Mouse (Mus musculus) erythroblast, embryonic 14.5 days (primary cell): Measurements from ENCODE around the gene Coa4. TPM values are rescaled to one million over a fixed set of nuclear protein-coding genes. Genes with fewer than 3 reads are reported as not detected.
"Not testable (repeated sequence)": the region's sequence is repeated elsewhere in the genome, so short reads cannot be mapped to it uniquely, and the experiment has no call there.

Experiments
- H3K27me3 ChIP-seq: 2 replicates; pipeline ENCODE4 v1.6.1; 2012; ENCODE audit warnings: inconsistent platforms; ENCODE audit not compliant: control insufficient read depth
- H3K36me3 ChIP-seq: 2 replicates; pipeline ENCODE4 v1.6.1; 2012; ENCODE audit warnings: mild to moderate bottlenecking, inconsistent platforms; ENCODE audit not compliant: control insufficient read depth
- H3K4me1 ChIP-seq: 2 replicates; pipeline ENCODE4 v1.6.1; 2012; ENCODE audit warnings: inconsistent platforms; ENCODE audit not compliant: control insufficient read depth
- H3K4me3 ChIP-seq: replicated peaks from 2 replicates; pipeline ENCODE3; 2012; ENCODE audit warnings: moderate library complexity, mild to moderate bottlenecking, inconsistent platforms
- H3K9me3 ChIP-seq: 2 replicates; pipeline ENCODE4 v1.6.1; 2012; ENCODE audit warnings: low read length, inconsistent platforms, mixed read lengths; ENCODE audit not compliant: control insufficient read depth
- GATA1 ChIP-seq: IDR thresholded peaks from 2 replicates; pipeline ENCODE4 v1.6.1; 2012; ENCODE audit warnings: low read length, inconsistent platforms, mixed read lengths
- TAL1 ChIP-seq: IDR thresholded peaks from 3 replicates; pipeline ENCODE4 v1.6.1; 2012; ENCODE audit warnings: low read length, inconsistent platforms, mixed read lengths
- polyA plus RNA-seq: library from polyadenylated mRNA; stranded (reverse); fragments of >175 nt; gene quantifications from 2 replicates; pipeline ENCODE4 v1.2.3, GENCODE M21; 2012

Gene Coa4
- polyA plus RNA-seq, 1 experiment, result 0.96 TPM

DNA sequence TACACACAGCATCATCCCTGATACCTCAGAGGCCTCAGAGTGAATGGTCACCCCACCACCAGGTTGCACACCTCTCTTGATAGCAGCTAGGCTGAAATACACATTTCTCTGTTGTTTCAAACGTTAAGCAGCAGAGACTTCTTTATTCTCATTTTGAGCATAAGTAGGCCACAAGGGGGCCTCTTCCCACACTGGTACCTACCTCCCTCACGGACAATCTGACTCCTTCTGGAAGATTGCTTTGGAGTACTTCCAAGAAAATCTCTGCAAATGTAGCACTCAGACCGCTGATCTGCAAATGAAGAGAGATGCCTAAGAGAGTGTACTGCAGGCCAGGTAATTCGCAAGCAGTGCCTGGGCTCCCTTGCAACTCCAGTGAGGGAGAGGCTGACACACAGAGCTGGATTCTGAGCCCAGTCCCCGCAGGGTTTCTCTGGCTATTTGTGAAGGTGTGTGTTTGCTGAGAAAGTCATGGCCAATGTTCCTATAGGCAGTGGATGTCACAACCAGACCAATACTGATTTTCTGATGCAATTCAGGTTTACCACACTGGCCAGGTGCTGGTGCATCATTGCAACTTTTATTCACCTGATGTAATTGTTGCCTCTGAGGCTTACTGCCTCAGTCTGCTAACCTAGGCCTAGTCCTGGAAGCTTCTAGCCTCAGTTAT lies 13.6 kb downstream of the Coa4 start:
- Histone ChIP-seq H3K27me3 (no peaks in the 10 kb centered on the region), H3K4me1 (peaks cover 18% of the 10 kb centered on the region), H3K9me3 (no peaks in the 10 kb centered on the region), H3K36me3 (peaks cover 61% of the 10 kb centered on the region), H3K4me3 (no peak overlapping the region)
- TF ChIP-seq TAL1, result no peak
- no peak for TF ChIP-seq GATA1

DNA sequence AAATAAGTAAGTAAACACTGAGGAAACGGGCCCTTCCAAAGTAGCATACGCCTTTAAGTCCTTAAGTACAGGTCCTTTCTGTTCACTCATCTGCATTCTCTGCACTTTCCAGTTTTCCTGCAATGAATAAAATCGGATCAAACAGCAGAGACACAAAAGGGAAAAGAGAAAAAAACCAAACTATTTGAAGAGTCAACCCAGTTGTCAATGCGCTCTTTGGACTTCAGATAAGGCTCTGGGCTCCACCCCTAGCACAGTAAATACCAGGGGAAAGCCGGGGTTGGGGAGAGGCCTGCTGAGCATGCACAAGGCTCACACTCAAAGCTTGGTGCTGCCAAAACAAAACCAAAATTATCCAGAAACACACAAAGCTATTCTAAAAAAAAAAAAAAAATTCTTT lies 18.1 kb downstream of the Coa4 start:
- Histone ChIP-seq H3K4me3 (no peak overlapping the region), H3K27me3 (no peaks in the 10 kb centered on the region), H3K36me3 (peaks cover 48% of the 10 kb centered on the region), H3K4me1 (peaks cover 44% of the 10 kb centered on the region), H3K9me3 (no peaks in the 10 kb centered on the region)
- TF ChIP-seq TAL1 (no peak), GATA1 (no peak)

DNA sequence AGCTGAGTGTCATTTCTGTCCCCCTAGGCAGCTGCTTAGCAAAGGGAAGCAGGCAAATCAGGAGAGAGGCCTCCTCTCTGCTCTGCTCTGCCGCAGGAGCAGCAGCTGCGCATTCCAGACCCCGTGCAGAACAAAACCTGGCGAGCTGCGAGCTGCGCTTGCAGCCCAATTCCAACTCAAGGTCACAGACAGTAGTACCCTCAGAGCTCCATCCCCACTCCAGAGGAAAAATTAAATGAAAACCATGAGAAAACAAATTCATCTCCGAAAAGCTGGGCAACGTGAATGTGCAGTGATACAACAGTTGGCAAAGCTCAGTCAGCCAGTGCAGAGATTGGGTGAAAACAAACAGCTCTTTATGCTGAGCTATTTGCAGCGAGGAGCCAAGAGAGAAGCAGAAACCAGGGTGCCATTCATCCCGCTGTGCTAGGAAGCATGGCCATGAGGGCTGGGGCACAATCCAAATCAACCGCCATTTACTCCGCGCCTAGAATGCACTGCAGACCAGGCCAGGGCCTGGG lies 18.6 kb downstream of the Coa4 start:
- Histone ChIP-seq H3K36me3 (peaks cover 43% of the 10 kb centered on the region), H3K4me3 (no peak overlapping the region), H3K27me3 (no peaks in the 10 kb centered on the region), H3K4me1 (peaks cover 48% of the 10 kb centered on the region), H3K9me3 (no peaks in the 10 kb centered on the region)
- TF ChIP-seq TAL1, result no peak
- TF ChIP-seq GATA1, result no peak

DNA sequence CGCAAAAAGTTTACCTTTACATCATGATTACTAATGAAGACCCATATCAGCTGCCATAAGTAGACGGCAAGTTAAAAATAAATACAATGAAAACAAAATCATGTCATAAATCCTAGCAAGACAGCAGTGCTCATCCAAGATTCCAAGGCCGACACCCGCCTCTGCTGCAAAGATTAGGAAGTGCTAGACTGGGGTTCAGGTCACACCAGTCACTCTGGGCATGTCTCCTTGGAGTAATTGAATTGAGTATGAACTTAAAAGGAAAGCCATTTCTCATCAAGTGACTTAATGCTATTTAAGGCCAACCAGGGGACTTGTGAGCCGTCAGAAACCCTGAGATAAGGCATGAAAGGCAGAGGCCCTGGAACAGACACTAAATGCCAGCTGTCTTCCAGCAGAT lies 20.4 kb downstream of the Coa4 start:
- TF ChIP-seq TAL1, result no peak
- TF ChIP-seq GATA1, result no peak
- Histone ChIP-seq H3K36me3 (peaks cover 44% of the 10 kb centered on the region), H3K4me3 (no peak overlapping the region), H3K27me3 (no peaks in the 10 kb centered on the region), H3K4me1 (peaks cover 59% of the 10 kb centered on the region), H3K9me3 (no peaks in the 10 kb centered on the region)

DNA sequence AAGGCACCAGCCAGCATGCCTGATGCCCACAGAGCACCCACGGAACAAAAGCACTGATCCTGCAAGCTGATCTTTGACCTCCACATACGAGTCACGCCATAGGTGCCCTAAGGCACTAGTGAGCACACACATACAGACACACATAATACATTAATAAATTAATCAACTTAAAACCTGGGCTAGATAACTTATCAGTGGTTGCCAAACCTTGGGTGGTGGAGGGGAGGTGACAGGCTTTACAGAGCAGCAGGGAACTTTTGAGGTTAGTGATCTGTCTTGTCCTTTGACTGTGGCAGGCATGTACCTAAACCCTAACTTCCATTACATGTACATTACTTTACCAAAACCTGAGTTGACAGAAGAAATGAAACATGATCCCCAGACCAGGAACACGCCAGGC lies 22.5 kb downstream of the Coa4 start:
- TF ChIP-seq TAL1 (0 out of 3 replicates have a peak, but pooled peaks have one; percentile 18), GATA1 (no peak)
- Histone ChIP-seq H3K36me3 (peaks cover 39% of the 10 kb centered on the region), H3K27me3 (no peaks in the 10 kb centered on the region), H3K9me3 (no peaks in the 10 kb centered on the region), H3K4me1 (peaks cover 53% of the 10 kb centered on the region), H3K4me3 (peak overlapping the region; percentile 34)

DNA sequence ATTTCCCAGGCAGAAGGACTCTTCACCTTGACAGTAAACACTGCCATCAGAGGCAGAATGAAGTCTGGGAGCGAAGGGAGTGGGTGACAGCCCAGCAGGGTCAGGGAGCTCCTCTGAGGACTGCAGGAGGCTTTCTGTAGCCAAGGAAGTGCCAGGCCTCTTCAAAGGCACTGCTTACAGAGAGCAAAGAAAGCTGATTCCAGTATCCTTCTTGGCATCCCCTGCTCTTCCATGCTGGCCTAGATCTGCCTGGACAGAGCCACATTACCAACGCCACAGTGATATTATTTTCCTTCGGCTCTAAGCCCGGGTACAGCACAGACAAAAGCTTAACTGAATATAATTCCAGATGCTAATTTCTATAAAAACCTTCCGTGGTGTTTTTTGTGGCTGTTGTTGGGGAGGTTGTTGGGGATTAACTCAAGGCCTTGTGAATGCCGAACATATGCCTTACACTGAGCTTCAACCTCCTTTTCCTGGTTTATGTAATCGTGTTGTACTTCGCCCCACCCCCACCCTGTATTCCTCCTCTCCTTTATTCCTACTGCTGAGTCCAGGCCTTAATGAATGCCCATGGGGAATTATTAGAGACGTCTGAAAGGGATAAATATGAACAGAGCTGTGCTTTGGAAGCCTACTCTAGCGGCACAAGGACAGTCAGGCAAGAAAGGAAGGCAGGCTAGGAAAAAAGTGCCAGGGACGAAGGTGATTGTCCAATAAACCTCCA lies 25.2 kb downstream of the Coa4 start:
- Histone ChIP-seq H3K4me1 (peaks cover 50% of the 10 kb centered on the region), H3K4me3 (no peak overlapping the region), H3K27me3 (no peaks in the 10 kb centered on the region), H3K9me3 (no peaks in the 10 kb centered on the region), H3K36me3 (peaks cover 56% of the 10 kb centered on the region)
- no peak for TF ChIP-seq TAL1
- TF ChIP-seq GATA1, result no peak

DNA sequence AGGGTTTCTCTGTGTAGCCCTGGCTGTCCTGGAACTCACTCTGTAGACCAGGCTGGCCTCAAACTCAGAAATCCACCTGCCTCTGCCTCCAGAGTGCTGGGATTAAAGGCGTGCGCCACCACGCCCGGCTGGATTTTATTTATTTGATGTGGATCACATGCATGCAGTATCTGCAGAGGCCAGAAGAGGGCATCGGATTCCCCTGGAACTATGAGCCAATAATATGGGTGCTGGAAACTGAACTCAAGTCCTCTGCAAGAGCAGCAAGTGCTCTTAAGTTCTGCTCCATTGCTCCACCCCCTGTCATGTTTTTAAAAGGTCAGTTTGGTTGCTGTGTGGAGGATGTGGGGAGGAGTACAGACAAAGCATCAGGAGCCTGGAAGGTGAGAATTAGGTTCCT lies 30.4 kb downstream of the Coa4 start:
- not testable (repeated sequence) for H3K4me3 ChIP-seq, H3K27me3 ChIP-seq, H3K9me3 ChIP-seq
- H3K4me1 ChIP-seq, result peaks cover 60% of the 10 kb centered on the region
- peaks cover 65% of the 10 kb centered on the region for H3K36me3 ChIP-seq

DNA sequence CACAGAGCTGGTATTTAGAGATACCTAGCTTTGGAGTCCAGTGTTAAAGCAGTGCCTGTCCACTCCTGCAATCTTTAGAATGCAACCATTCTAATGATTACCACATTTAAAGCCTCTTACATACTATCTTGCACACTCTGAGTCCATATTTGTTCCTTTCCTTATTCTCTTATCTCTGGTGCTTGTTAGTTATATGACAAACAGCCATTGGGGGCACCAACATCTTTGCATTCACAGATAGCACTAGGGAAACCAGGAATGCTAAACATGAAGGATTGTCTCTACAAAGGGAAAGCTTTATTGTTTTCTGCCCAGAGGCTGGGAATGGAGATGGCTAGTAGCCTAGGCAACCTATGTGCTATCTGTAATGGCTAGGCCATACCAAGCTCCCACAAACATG lies 33.0 kb downstream of the Coa4 start:
- H3K9me3 ChIP-seq, result peaks cover 4% of the 10 kb centered on the region
- H3K4me1 ChIP-seq, result peaks cover 85% of the 10 kb centered on the region
- H3K36me3 ChIP-seq, result peaks cover 70% of the 10 kb centered on the region
- H3K27me3 ChIP-seq, result no peaks in the 10 kb centered on the region
- H3K4me3 ChIP-seq, result no peak overlapping the region
- TF ChIP-seq TAL1, result peak; percentile 42; the same call in 1 of the 3 replicates
- peak; percentile 58 for TF ChIP-seq GATA1

DNA sequence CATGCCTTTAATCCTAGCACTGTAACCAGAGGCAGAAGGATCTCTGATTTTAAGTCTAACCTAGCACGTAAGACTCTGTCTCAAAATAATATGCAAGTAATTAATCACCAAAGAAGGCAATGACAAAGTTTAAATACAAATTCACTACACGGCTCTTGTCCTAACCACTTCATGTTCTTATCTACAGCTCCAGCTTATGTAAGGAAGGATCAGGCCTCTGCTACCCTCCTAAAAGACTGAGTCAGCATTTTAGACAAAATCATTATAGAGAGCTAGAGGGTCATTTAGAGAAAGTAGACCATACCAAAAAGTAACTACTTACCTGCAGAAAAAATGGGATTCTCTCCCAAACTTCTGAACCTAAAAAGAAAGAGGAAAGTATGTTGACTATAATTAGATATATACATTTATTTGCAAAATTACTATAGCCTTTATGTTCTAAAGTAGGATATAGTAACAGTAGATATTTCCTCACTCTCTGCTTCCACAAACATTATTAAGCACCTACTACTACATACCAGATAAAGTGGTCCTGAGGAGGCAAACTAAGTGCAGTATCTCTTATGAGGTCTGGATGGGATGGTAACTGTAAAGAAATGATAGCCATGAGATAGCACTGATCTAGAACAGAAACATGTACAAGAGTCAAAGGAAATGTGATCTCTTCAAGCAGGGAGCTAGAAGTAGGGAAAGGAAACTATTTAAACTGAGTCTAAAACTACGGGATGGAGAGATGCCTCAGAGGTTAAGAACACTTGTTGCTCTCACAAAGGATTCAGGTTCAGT lies 34.3 kb downstream of the Coa4 start:
- TF ChIP-seq TAL1 (peak; percentile 57), GATA1 (peak; percentile 60; the same call in 1 of the 2 replicates)
- Histone ChIP-seq H3K27me3 (no peaks in the 10 kb centered on the region), H3K4me1 (peaks cover 81% of the 10 kb centered on the region), H3K36me3 (peaks cover 59% of the 10 kb centered on the region), H3K4me3 (peak overlapping the region; percentile 6), H3K9me3 (peaks cover 4% of the 10 kb centered on the region)
